Mouse (Mus musculus): ENCODE data around the gene Fmc1. TPM values are rescaled to one million over a fixed set of nuclear protein-coding genes. Genes with fewer than 3 reads are reported as not detected.

Fmc1 gene
- polyA plus RNA-seq, 1 experiment from 2014 or later = 213 TPM

DNA sequence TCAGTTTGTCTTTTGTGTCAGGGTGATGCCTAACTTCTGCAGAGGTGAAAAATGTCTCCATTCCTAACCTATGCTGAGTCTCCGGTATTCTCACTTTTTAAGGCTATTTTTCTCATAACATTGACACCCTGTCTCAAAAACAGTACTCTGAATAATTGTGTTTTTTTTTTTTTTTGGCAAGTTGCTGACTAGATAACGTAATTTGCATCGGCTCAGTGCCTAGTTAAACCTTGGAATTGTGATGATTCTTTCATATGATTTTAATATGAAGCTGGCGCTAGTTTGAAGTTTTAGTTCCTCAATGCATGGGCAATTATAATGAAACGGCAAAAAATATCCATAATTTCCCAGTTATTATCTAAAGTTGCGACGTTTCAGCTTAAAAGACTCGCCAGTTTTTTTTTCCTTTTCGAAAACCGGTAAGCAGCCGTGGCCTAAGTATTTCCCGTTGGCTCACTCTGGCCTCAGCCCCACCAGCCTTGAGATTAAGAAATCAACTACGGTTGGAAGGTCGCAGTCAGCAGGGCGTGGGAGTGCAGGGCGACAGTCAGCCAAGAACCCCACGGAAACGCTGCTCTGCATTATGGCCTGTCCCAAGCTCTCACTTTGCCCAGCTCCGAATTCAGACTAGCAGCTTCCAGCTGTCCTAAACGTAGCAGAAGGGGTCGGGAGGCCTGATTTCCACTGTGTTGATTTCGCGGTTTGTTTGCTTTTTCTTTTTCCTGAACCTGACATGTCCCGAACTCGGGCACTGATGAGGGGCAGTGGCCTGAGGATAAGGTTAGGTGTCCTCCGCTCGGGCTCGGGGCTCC, 17.2 kb downstream of the Fmc1 start:
- peak overlapping the region; percentile 78 for H3K4me3 ChIP-seq (replicated peaks; ENCODE audit: low read length)
- H3K9me3 ChIP-seq (ENCODE audit: control insufficient read depth, low read length) = no peaks in the 10 kb centered on the region
- H3K4me2 ChIP-seq (replicated peaks) = peak overlapping the region; percentile 72
- peak overlapping the region; percentile 80 for H3K9ac ChIP-seq
- peak overlapping the region; percentile 99 for H3K27ac ChIP-seq
- ATAC-seq (ENCODE audit: low FRiP score) = peak; percentile 11; the same call in 1 of the 2 replicates
- H3K4me1 ChIP-seq (replicated peaks; ENCODE audit: control insufficient read depth, insufficient read depth, low read length) = peaks cover 14% of the 10 kb centered on the region
- 8% methylated on average over 28 of the region's 28 CpGs for WGBS
- H3K36me3 ChIP-seq (replicated peaks; ENCODE audit: control insufficient read depth, insufficient read depth) = no peaks in the 10 kb centered on the region
- no peaks in the 10 kb centered on the region for H3K27me3 ChIP-seq (ENCODE audit: control insufficient read depth, insufficient read depth, low read length)
- DNase-seq (ENCODE audit: low spot score) = no peak

DNA sequence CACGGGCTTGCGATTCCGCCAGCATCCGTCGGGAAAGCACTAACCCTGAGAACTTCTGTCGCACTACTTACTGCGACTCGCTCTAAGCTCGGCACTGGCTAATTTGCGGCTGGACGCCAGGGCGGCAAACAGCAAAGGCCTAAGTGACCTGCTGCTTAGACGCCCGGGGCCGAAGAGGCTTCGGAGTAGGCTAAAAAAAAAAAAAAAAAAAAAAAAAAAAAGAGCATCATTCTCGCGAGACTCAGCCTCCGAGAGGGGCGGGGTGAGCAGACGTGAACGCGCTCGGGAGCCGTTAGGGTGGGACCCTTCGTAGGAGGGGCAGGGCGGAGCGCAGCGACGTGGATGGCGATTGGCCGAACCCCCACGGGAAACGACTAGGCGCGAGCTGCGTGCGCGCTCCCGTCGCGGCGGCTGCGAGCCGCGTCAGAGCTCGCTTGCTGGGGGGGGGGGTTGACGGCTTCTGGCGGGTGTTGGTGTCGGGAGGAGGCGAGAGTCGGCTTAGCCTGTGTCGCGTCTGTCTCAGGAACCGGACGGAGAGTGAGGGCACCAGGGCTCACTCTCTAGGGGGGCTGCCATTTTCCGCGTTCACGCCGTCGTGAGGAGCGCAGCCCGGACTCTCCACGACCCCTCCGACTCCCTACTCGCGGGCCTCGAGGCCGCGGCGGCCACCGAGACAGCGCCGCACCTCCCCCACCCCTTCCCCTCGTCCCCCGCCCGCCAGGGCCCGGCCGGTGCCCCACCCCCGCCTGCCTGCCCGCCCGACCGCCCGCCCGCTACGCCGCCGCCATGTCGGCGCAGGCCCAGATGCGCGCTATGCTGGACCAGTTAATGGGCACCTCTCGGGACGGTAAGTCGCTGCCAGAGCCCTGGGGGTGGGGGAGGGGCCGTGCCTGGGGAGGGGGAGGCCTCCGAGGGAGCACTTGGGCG, 18.0 kb downstream of the Fmc1 start, which contains the start of gene Luc7l2:
Gene Luc7l2, plus strand, starts transcription at position 273 of the 927 bp plus-strand sequence.
- Histone ChIP-seq H3K4me2 (replicated peaks) (peak within 1 kb of the TSS; percentile 72), H3K27ac (peak within 1 kb of the TSS; percentile 99), H3K9me3 (ENCODE audit: control insufficient read depth, low read length) (no peaks in the 10 kb centered on the region), H3K9ac (peak within 1 kb of the TSS; percentile 80), H3K4me3 (replicated peaks; ENCODE audit: low read length) (peak within 1 kb of the TSS; percentile 78), H3K4me1 (replicated peaks; ENCODE audit: control insufficient read depth, insufficient read depth, low read length) (peaks cover 17% of the 10 kb centered on the region), H3K36me3 (replicated peaks; ENCODE audit: control insufficient read depth, insufficient read depth) (no peaks in the 10 kb centered on the region), H3K27me3 (ENCODE audit: control insufficient read depth, insufficient read depth, low read length) (no peaks in the 10 kb centered on the region)
- DNase-seq (ENCODE audit: low spot score) (peak; percentile 98), ATAC-seq (ENCODE audit: low FRiP score) (peak; percentile 88)
- 0% methylated on average over 74 of the region's 98 CpGs for WGBS

DNA sequence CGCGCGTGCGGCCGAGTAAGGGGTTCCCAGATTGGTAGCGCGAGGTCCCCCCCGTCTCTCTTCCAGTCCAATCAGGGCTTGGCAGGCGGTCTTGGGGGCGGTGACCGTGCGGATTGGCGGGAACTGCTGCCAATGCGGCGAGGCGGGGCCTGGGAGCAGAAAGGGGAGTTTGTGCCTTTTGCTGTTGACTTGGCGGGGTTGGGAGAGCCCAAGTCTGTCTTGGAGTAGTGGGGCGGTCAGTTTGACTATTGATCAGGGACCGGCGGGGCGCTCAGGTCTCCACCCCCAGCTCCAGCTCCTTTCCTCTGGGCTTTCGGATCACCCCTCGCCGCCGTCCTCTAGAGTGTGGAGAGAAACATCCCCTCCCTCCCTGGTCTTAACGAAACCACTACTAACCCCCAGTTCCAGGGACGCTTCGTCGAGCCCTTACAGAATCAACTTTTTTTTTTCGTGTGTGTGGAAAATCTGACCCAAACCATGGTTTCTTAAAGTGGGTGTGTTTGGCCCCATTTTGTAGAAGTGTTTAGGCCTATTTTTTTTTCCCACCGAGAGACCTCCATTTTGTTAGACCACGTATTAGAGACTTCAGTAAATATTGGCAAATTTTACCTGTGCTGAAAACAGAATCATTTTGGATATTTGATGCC, 18.8 kb downstream of the Fmc1 start:
- Histone ChIP-seq H3K4me1 (replicated peaks; ENCODE audit: control insufficient read depth, insufficient read depth, low read length) (peaks cover 18% of the 10 kb centered on the region), H3K9me3 (ENCODE audit: control insufficient read depth, low read length) (no peaks in the 10 kb centered on the region)
- peak; percentile 95 for ATAC-seq (ENCODE audit: low FRiP score)

DNA sequence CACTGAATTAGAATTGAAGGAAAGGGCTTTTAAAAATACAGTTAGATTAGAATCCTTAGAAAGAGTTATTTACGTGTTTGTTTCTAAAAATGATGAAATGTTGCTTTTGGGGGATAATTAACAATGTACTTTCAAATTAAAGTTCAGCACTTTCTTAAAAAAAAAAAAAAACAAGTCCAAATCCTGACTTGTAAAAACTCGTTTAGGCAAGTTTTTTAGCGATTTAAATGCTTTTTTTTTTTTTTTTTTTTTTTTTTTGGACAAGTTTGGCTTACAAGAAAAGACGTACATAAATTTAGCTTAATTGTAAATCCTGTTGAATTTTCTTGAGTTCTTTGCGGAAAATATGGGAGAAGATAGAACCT, 19.3 kb downstream of the Fmc1 start:
- DNase-seq (ENCODE audit: low spot score) (no peak), ATAC-seq (ENCODE audit: low FRiP score) (no peak)
- Histone ChIP-seq H3K4me1 (replicated peaks; ENCODE audit: control insufficient read depth, insufficient read depth, low read length) (peaks cover 18% of the 10 kb centered on the region), H3K27ac (no peak overlapping the region), H3K4me2 (replicated peaks) (peak overlapping the region; percentile 65), H3K36me3 (replicated peaks; ENCODE audit: control insufficient read depth, insufficient read depth) (no peaks in the 10 kb centered on the region), H3K9ac (peak overlapping the region; percentile 80), H3K9me3 (ENCODE audit: control insufficient read depth, low read length) (no peaks in the 10 kb centered on the region), H3K4me3 (replicated peaks; ENCODE audit: low read length) (peak overlapping the region; percentile 78), H3K27me3 (ENCODE audit: control insufficient read depth, insufficient read depth, low read length) (no peaks in the 10 kb centered on the region)
- 25% methylated on average over 5 of the region's 5 CpGs for WGBS

More for the DNA sequence above, 18.8 kb downstream of the Fmc1 start:
- Histone ChIP-seq H3K27ac (peak overlapping the region; percentile 99), H3K36me3 (replicated peaks; ENCODE audit: control insufficient read depth, insufficient read depth) (no peaks in the 10 kb centered on the region), H3K9ac (peak overlapping the region; percentile 80), H3K27me3 (ENCODE audit: control insufficient read depth, insufficient read depth, low read length) (no peaks in the 10 kb centered on the region), H3K4me3 (replicated peaks; ENCODE audit: low read length) (peak overlapping the region; percentile 78), H3K4me2 (replicated peaks) (peak overlapping the region; percentile 65)
- WGBS = under 1% methylated on average over 29 of the region's 32 CpGs
- peak; percentile 96 for DNase-seq (ENCODE audit: low spot score)

DNA sequence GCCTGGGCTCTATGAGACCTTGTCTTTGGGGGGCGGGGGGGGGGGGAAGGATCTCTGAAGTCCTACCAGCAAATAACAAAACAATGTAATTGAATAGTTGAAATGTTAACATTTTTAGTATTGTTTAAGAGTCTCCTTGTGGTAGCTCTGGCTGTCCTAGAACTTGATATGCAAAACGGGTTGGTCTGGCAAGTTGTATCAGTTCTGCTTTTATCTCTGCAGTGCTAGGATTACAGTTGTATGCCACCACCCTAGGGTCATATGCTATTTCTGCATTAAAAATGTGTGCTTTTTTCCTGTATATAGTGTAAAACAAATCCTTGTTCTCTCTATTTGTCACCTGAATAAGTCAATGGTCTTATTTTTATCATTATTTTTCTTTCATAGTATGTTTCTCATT, 42.8 kb downstream of the Fmc1 start:
- Histone ChIP-seq H3K4me1 (replicated peaks; ENCODE audit: control insufficient read depth, insufficient read depth, low read length) (no peaks in the 10 kb centered on the region), H3K27ac (no peak overlapping the region), H3K27me3 (ENCODE audit: control insufficient read depth, insufficient read depth, low read length) (no peaks in the 10 kb centered on the region), H3K4me3 (replicated peaks; ENCODE audit: low read length) (no peak overlapping the region), H3K4me2 (replicated peaks) (no peak overlapping the region), H3K9ac (no peak overlapping the region), H3K36me3 (replicated peaks; ENCODE audit: control insufficient read depth, insufficient read depth) (peaks cover 59% of the 10 kb centered on the region), H3K9me3 (ENCODE audit: control insufficient read depth, low read length) (no peaks in the 10 kb centered on the region)
- DNase-seq (ENCODE audit: low spot score) (no peak), ATAC-seq (ENCODE audit: low FRiP score) (no peak)
- WGBS = 86% methylated on average over 2 of the region's 2 CpGs

DNA sequence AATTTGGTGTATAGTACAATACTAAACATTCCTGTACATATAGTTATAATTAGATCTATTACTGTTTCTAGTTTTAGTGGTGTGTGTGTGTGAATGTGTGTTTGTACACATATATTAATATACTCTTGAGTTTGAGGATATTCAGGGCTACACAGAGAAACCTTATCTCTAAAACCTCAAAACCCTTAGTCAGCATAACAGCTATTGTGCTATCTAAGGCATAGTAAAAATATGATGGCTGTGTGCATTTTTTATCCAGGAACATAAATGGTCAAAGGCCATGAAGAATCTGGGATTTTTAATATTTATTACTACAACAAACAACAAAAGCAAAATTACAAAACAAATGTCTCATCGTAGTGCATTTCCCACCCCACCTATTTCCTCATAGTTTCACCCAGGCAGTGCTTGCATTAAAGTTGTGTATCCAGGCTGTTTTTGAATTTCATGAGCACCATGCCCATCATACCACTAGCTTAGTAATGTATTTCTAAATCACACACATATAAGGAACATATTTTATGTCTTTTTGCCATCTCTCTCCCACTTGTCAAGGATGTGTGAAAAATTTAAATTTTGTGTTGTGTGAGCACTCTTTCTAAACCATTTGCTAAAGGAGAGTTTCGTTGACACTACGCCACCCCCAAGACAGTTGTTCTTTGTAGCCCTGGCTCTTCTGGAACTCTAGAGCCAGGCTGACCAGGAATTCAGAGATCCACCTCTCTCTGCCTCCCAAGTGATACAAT, 47.0 kb downstream of the Fmc1 start:
- Histone ChIP-seq H3K27me3 (ENCODE audit: control insufficient read depth, insufficient read depth, low read length) (no peaks in the 10 kb centered on the region), H3K4me2 (replicated peaks) (no peak overlapping the region), H3K9me3 (ENCODE audit: control insufficient read depth, low read length) (no peaks in the 10 kb centered on the region), H3K4me1 (replicated peaks; ENCODE audit: control insufficient read depth, insufficient read depth, low read length) (no peaks in the 10 kb centered on the region), H3K9ac (no peak overlapping the region), H3K36me3 (replicated peaks; ENCODE audit: control insufficient read depth, insufficient read depth) (peaks cover 43% of the 10 kb centered on the region), H3K4me3 (replicated peaks; ENCODE audit: low read length) (no peak overlapping the region), H3K27ac (no peak overlapping the region)
- no peak for ATAC-seq (ENCODE audit: low FRiP score)
- no peak for DNase-seq (ENCODE audit: low spot score)
- WGBS = 96% methylated on average over 3 of the region's 3 CpGs

DNA sequence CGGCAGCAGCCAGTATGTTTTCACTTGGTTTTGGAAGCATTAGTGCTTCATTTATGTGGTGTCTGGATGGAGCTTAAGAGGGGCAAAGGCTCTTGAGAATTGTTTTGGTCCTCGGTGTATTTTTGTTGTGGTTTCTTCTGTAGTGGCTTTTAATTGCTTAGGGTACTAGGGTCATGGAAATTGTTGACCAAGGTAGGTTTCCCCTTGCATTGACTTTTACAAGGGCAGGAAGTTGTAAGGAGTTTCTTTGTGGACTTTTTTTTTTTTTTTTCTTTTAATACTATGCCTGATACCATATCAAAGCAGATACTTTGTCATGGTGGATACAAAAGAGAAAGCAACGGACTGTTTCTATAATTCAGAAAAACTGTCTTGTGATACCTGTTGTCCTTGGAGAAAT, 48.4 kb downstream of the Fmc1 start:
- peaks cover 57% of the 10 kb centered on the region for H3K36me3 ChIP-seq (replicated peaks; ENCODE audit: control insufficient read depth, insufficient read depth)
- H3K27me3 ChIP-seq (ENCODE audit: control insufficient read depth, insufficient read depth, low read length) = no peaks in the 10 kb centered on the region
- H3K27ac ChIP-seq = no peak overlapping the region
- DNase-seq (ENCODE audit: low spot score) = no peak
- H3K4me1 ChIP-seq (replicated peaks; ENCODE audit: control insufficient read depth, insufficient read depth, low read length) = no peaks in the 10 kb centered on the region
- no peaks in the 10 kb centered on the region for H3K9me3 ChIP-seq (ENCODE audit: control insufficient read depth, low read length)
- H3K4me2 ChIP-seq (replicated peaks) = no peak overlapping the region
- H3K4me3 ChIP-seq (replicated peaks; ENCODE audit: low read length) = no peak overlapping the region
- H3K9ac ChIP-seq = no peak overlapping the region
- WGBS = 96% methylated on average over 3 of the region's 3 CpGs
- no peak for ATAC-seq (ENCODE audit: low FRiP score)

All from hindbrain, embryonic 14.5 days (tissue).